Mouse (Mus musculus) CD4-positive, CD25-positive, alpha-beta regulatory T cell, adult 9 weeks (primary cell): Measurements from ENCODE around the gene Tubal3. TPM values are rescaled to one million over a fixed set of nuclear protein-coding genes. Genes with fewer than 3 reads are reported as not detected.

Experiments used
- polyA plus RNA-seq: library from polyadenylated mRNA; unstranded; fragments of 100-300 nt; shearing (Covaris generic); gene quantifications from one replicate; pipeline ENCODE4 v1.2.1, GENCODE M21; 2017

Gene Tubal3
- polyA plus RNA-seq, result 0.35 TPM

DNA sequence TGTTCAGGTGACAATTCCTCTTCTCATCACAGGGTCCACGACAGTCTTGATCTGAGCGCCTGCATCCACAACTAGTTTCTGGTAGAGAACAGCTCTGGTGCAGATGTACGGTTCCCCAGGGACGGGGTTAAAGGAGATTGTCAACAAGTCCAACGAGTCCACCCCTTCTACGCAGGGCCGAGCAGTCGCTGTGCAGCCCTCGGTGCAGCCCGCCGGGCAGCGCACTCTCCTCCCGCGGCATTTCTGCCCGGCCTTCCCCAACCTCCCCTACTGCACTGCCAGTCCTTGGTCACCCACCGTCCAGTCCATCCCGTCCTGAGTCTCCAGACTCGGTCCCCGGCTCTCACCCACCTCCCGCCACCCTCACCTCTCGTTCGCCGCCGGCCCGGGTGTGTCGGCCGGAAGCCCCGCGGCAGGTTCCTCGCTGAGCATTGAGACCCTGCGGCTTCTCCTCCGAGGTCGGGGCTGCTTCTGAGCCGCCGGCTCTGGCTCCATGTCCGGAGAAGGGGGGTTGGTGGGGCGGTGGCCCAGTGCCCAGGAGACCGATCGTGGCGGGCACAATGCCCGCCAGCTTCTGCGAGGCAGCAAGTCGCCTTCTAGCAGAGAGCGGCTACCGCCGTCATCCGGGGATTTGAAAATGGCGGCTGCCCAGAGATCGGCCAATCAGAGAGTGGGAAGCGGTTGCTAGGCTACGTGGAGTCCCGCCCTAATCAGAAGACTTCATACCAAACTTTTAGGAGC lies at the start of gene Tubal3, which contains the start of gene Net1:
TSS of gene Tubal3 (plus strand) at position 704 of the 741 bp plus-strand sequence.
TSS of gene Net1 (minus strand) at position 650 of the 741 bp plus-strand sequence.

GRCm38 (mm10) chr13:3945249-3945648 lies 27.2 kb downstream of the Tubal3 start, which contains the start of gene Ucn3:
Gene Ucn3 (minus strand): TSS chr13:3945349.

Other genes with a start within 250 kb of the Tubal3 start
- gene Calml3, start 114.0 kb upstream of the Tubal3 start, polyA plus RNA-seq, result not detected
- gene Calm4, start 80.5 kb upstream of the Tubal3 start, polyA plus RNA-seq, result not detected
- gene Calm5, start 64.1 kb upstream of the Tubal3 start, polyA plus RNA-seq, result not detected
- 41.3 TPM for gene Net1, start 54 bp upstream of the Tubal3 start, polyA plus RNA-seq
- not detected for gene Ucn3, start 27.1 kb downstream of the Tubal3 start, polyA plus RNA-seq
- not detected for gene Akr1c14, start 130.7 kb downstream of the Tubal3 start, polyA plus RNA-seq
- gene Akr1c18, start 232.4 kb downstream of the Tubal3 start, polyA plus RNA-seq, result 0.33 TPM